Mouse (Mus musculus) small intestine, adult 2 months (tissue): ENCODE results near the gene Bcl7c.
A peak's percentile ranks its signal among the peaks of the same experiment; 100 is the strongest.

Experiments
- CTCF ChIP-seq: fragments of 200-500 bp; IDR thresholded peaks from 2 replicates; pipeline ENCODE4 v1.5.1; 2012; ENCODE audit warnings: low read depth, mild to moderate bottlenecking, control low read depth, inconsistent platforms, low read length, moderate library complexity, mixed read lengths; ENCODE audit not compliant: insufficient replicate concordance, insufficient read length; ENCODE audit errors: extremely low read depth
- POLR2A ChIP-seq: fragments of 200-500 bp; IDR thresholded peaks from 2 replicates; pipeline ENCODE4 v1.6.1; 2012; ENCODE audit warnings: low read depth, mild to moderate bottlenecking, control low read depth, inconsistent platforms, low read length, moderate library complexity

- TF ChIP-seq CTCF (no peak), POLR2A (peak; percentile 13; the same call in 1 of the 2 replicates)
Measured at GRCm38 (mm10) chr7:127712461-127713385, 4.0 kb upstream of the Bcl7c start, which contains the start of gene Ctf1.
